ENCODE assay signal across 9 mouse cellular contexts in the genomic region with DNA sequence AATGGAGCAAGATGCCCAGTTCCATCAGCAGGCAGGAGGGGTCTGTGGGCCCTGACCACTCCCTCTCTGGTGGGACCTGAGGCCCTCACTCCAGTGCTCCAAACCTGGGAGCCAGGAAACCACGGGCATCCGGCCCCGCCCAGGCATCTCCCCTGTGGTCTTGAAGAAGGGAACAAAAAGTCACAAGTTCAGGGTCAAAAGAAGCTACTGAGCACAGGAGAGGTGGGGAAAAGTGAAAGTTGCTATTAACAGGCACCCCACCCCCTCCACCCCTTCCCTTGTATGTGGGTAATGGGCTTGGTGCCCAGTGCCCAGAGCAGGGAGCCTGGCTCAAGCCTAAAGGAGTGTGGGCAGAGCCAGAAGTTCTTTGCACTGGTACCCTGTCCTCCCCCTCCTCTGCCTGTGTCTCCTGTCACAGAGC. TPM values are rescaled to one million over a fixed set of nuclear protein-coding genes. Genes with fewer than 3 reads are reported as not detected.
DNase-seq lines count a peak whose midpoint lies in the region; ATAC-seq and TF ChIP-seq lines count a peak whose summit lies in the region.
"Had no signal": no experiment of that assay in that cellular context is flagged by ENCODE, and none has a peak within 500 bp of the region (broad histone marks: within the 10 kb centered on the region; RNA-seq: fewer than 3 reads in every experiment).

No protein-coding gene starts in this region.

- intact Hi-C loops in heart, postnatal 14 days (cut with DNase I), result loop anchor here (5.0 kb wide), 1 partner anchor 85 kb away; no protein-coding TSS in a partner anchor

- H3K4me3 ChIP-seq in heart, embryonic 12.5 days, result no peak overlapping the region
- H3K4me3 ChIP-seq in hindbrain, embryonic 14.5 days (replicated peaks; ENCODE audit: low read length), result no peak overlapping the region
- no peak overlapping the region for H3K4me3 ChIP-seq in lung, embryonic 15.5 days
- H3K4me3 ChIP-seq in small intestine, adult 2 months (ENCODE audit: low read depth, low read length), result no peak overlapping the region

- H3K9me3 ChIP-seq in heart, embryonic 12.5 days (replicated peaks), result no peaks in the 10 kb centered on the region
- H3K9me3 ChIP-seq in hindbrain, embryonic 14.5 days (ENCODE audit: control insufficient read depth, low read length), result no peaks in the 10 kb centered on the region
- H3K9me3 ChIP-seq in lung, embryonic 15.5 days, result no peaks in the 10 kb centered on the region

- H3K9ac ChIP-seq in heart, embryonic 12.5 days, result 0 out of 2 replicates have a peak overlapping the region, but pooled peaks have one; percentile 9
- no peak overlapping the region for H3K9ac ChIP-seq in hindbrain, embryonic 14.5 days
- H3K9ac ChIP-seq in lung, embryonic 15.5 days, result no peak overlapping the region

- H3K4me2 ChIP-seq in heart, embryonic 12.5 days, result no peak overlapping the region
- peak overlapping the region; percentile 19 for H3K4me2 ChIP-seq in hindbrain, embryonic 14.5 days (replicated peaks)
- no peak overlapping the region for H3K4me2 ChIP-seq in lung, embryonic 15.5 days

- no peak for DNase-seq in heart, postnatal 14 days
- DNase-seq in adrenal gland, postnatal 36 days, result peak; percentile 57 to 64
- peak; percentile 60 for DNase-seq in hindbrain, embryonic 14.5 days (ENCODE audit: low spot score)
- no peak for DNase-seq in embryo, embryonic 11 days

- peaks cover 59% of the 10 kb centered on the region for H3K36me3 ChIP-seq in heart, embryonic 12.5 days
- peaks cover 36% of the 10 kb centered on the region; the same call in 1 of the 2 replicates for H3K36me3 ChIP-seq in hindbrain, embryonic 14.5 days (replicated peaks; ENCODE audit: control insufficient read depth, insufficient read depth)
- H3K36me3 ChIP-seq in lung, embryonic 15.5 days, result peaks cover 54% of the 10 kb centered on the region
- H3K36me3 ChIP-seq in small intestine, adult 2 months (ENCODE audit: control insufficient read depth, insufficient read depth, low read length), result peaks cover 59% of the 10 kb centered on the region

- TF ChIP-seq CTCF in small intestine, adult 2 months (IDR thresholded peaks at IDR 0.05; ENCODE audit: extremely low read depth, insufficient read length, insufficient replicate concordance, low read depth, low read length), result no peak

- H3K27ac ChIP-seq in heart, embryonic 12.5 days (ENCODE audit: poor library complexity, severe bottlenecking), result peak overlapping the region; percentile 21; the same call in 1 of the 2 replicates
- peak overlapping the region; percentile 97 for H3K27ac ChIP-seq in hindbrain, embryonic 14.5 days
- peak overlapping the region; percentile 34 for H3K27ac ChIP-seq in lung, embryonic 15.5 days
- peak overlapping the region; percentile 14; the same call in 1 of the 2 replicates for H3K27ac ChIP-seq in small intestine, adult 2 months (ENCODE audit: insufficient read depth, low read depth, low read length)

- H3K27me3 ChIP-seq in heart, embryonic 12.5 days (replicated peaks), result no peaks in the 10 kb centered on the region
- H3K27me3 ChIP-seq in hindbrain, embryonic 14.5 days (ENCODE audit: control insufficient read depth, insufficient read depth, low read length), result no peaks in the 10 kb centered on the region
- no peaks in the 10 kb centered on the region for H3K27me3 ChIP-seq in lung, embryonic 15.5 days
- H3K27me3 ChIP-seq in small intestine, adult 2 months (ENCODE audit: control insufficient read depth, insufficient read depth, low read length), result no peaks in the 10 kb centered on the region
- H3K27me3 ChIP-seq: Patski had no signal

- no peak for ATAC-seq in heart, embryonic 12.5 days (ENCODE audit: insufficient number of reproducible peaks, low FRiP score)
- peak; percentile 29; the same call in 1 of the 2 replicates for ATAC-seq in hindbrain, embryonic 14.5 days (ENCODE audit: low FRiP score)
- no peak for ATAC-seq in lung, embryonic 15.5 days (ENCODE audit: borderline replicate concordance, extremely low read depth, low FRiP score, low TSS enrichment)
- ATAC-seq in megakaryocyte-erythroid progenitor cell, adult 5-6 weeks (replicated peaks; ENCODE audit: low FRiP score, low TSS enrichment, poor library complexity, severe bottlenecking), result no peak
- ATAC-seq: Patski had no signal

- 69% methylated on average over 3 of the region's 3 CpGs for WGBS in heart, embryonic 12.5 days
- 30% methylated on average over 3 of the region's 3 CpGs for WGBS in hindbrain, embryonic 14.5 days
- 68% methylated on average over 3 of the region's 3 CpGs for WGBS in lung, embryonic 15.5 days
- 58% methylated on average over 3 of the region's 3 CpGs for WGBS in small intestine, adult 2 months

- peaks cover 53% of the 10 kb centered on the region for H3K4me1 ChIP-seq in heart, embryonic 12.5 days (replicated peaks)
- H3K4me1 ChIP-seq in hindbrain, embryonic 14.5 days (replicated peaks; ENCODE audit: control insufficient read depth, insufficient read depth, low read length), result peaks cover 50% of the 10 kb centered on the region
- peaks cover 42% of the 10 kb centered on the region for H3K4me1 ChIP-seq in lung, embryonic 15.5 days
- H3K4me1 ChIP-seq in small intestine, adult 2 months (ENCODE audit: control insufficient read depth, insufficient read depth, insufficient read length, low read length), result peaks cover 30% of the 10 kb centered on the region

- TF ChIP-seq POLR2A in small intestine, adult 2 months (IDR thresholded peaks at IDR 0.05; ENCODE audit: low read depth, low read length), result no peak

RNA-seq across cellular contexts. Expression of a gene that starts 17.6 kb away (rescaled TPM):
- polyA plus RNA-seq in heart, embryonic 12.5 days (2016; fragmentation: Nextera tagmentation; extraction: Ambion mirVana), result 31.4 and 32.8 TPM in 2 replicates
- total RNA-seq in heart, postnatal 14 days (2021), result 10 to 100 TPM; 34.7 to 35.7 TPM
- 10 to 100 TPM; 51.3 to 62.5 TPM for total RNA-seq in adrenal gland, postnatal 36 days (2021)
- 20.6 and 22.5 TPM in 2 replicates for polyA plus RNA-seq in hindbrain, embryonic 14.5 days (2014; fragmentation: Nextera tagmentation; extraction: Ambion mirVana)
- 21.0 and 24.1 TPM in 2 replicates for polyA plus RNA-seq in lung, embryonic 15.5 days (2015; fragmentation: Nextera tagmentation; extraction: Ambion mirVana)
- 43.1 and 86.2 TPM in 2 replicates for polyA plus RNA-seq in small intestine, adult 2 months (2012; rRNA removed)
- 27.1 and 35.8 TPM in 2 replicates for total RNA-seq in megakaryocyte-erythroid progenitor cell, adult 5-6 weeks (2014; fragmentation: Nextera tagmentation)
- 15.1 and 27.7 TPM in 2 replicates for total RNA-seq in megakaryocyte-erythroid progenitor cell, adult 5-6 weeks (2017)

RNA-seq across cellular contexts. Expression of a gene that starts 54.7 kb away (rescaled TPM):
- 23.9 and 25.7 TPM in 2 replicates for polyA plus RNA-seq in heart, embryonic 12.5 days (2016; fragmentation: Nextera tagmentation; extraction: Ambion mirVana)
- total RNA-seq in heart, postnatal 14 days (2021), result 100 to 1,000 TPM; 188 to 191 TPM
- total RNA-seq in adrenal gland, postnatal 36 days (2021), result 10 to 100 TPM; 76.4 to 98.7 TPM
- 8.8 and 10.5 TPM in 2 replicates for polyA plus RNA-seq in hindbrain, embryonic 14.5 days (2014; fragmentation: Nextera tagmentation; extraction: Ambion mirVana)
- polyA plus RNA-seq in lung, embryonic 15.5 days (2015; fragmentation: Nextera tagmentation; extraction: Ambion mirVana), result 43.2 and 49.6 TPM in 2 replicates
- polyA plus RNA-seq in small intestine, adult 2 months (2012; rRNA removed), result 21.5 and 35.0 TPM in 2 replicates
- total RNA-seq in megakaryocyte-erythroid progenitor cell, adult 5-6 weeks (2014; fragmentation: Nextera tagmentation), result 2.0 and 3.0 TPM in 2 replicates
- 2.0 and 4.4 TPM in 2 replicates for total RNA-seq in megakaryocyte-erythroid progenitor cell, adult 5-6 weeks (2017)

Comparison
In these comparisons a context has a peak if more than half of its experiments do, and no peak if none do; other contexts are left out.
1. H3K27ac ChIP-seq: peak in every context shown above with its lines; median percentile 97 in hindbrain, embryonic 14.5 days; 34 in lung, embryonic 15.5 days; 21 in heart, embryonic 12.5 days; 14 in small intestine, adult 2 months.
2. DNase-seq: peak in adrenal gland, postnatal 36 days (2 of 2) and hindbrain, embryonic 14.5 days (single experiment); none in heart, postnatal 14 days (0 of 2) and embryo, embryonic 11 days (single experiment).